Mouse (Mus musculus): ENCODE results near the gene Unc79.

DNA sequence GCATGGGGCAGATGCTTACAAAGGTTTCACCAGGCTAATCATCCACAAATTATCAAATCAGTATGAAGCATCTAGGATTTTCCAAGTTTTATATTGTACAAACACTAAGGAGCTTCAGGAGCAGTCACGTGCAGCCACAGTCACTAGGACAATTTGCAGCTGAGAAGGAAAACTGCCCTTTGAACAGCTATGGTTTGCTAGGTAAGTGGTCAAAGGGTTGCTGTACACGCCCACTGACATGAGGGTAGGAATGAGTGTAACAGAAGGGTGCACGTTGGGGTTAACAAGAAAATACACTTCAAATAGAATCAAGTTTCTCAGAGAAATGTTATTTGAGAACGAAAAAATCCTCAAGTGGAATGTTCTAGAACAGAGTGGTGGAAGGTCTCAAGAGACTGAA, 18.9 kb upstream of the Unc79 start:
- TF ChIP-seq CTCF (IDR thresholded peaks at IDR 0.05; ENCODE audit: control insufficient read depth, insufficient read depth, low read length) (no peak), POLR2A (IDR thresholded peaks at IDR 0.05; ENCODE audit: borderline replicate concordance, control insufficient read depth, low read depth, low read length) (no peak)

Measured in bone marrow, adult 2 months (tissue).